Mouse (Mus musculus) lung, postnatal 4 days (tissue): ENCODE results near the gene Cpt1a.

ENCODE experiments used
- DNase-seq, 2 experiments: peaks; one replicate each; pipeline ENCODE4 v3.0.0; 2021

Gene Cpt1a

DNA sequence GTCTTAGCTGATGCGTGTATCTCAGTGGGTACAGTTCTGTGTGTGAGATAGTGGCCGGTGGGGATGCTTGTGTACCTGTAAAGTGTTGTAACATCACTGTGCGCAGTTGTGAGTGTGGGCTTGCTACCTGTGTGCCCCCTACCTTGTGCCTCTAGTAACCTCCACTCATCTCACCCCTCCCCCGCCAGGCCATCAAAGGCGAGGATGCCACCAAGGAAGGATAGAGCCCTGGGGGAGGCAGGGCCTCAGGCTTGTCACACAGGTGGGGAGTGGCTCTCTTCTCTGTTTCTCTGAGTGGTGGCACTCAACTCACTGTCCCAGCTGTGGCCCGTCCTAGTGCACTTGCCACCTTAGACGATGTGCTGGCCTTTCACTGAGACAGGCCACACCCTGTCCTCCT lies 108.9 kb downstream of the Cpt1a start:
- DNase-seq: no peak

DNA sequence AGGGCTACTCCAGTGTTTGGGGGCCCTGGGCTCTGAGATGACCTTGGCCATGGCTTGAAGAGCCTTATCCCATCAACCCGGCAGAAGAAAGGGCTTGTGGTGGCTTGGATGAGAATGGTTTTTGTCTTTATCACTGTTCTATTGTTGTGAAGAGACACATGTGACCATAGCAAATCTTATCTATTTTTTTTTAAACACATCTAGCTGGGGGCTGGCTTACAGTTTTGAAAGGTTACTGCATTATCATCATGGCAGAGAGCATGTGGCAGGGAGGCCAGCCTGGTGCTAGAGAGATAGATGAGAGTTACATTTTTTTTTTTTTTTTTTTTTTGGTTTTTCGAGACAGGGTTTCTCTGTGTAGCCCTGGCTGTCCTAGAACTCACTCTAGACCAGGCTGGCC lies 109.8 kb downstream of the Cpt1a start:
- no peak for DNase-seq

GRCm38 (mm10) chr19:3434124-3434523 lies 112.0 kb downstream of the Cpt1a start:
- DNase-seq: no peak

GRCm38 (mm10) chr19:3434641-3435040 lies 112.5 kb downstream of the Cpt1a start:
- no peak for DNase-seq
